Mouse (Mus musculus) bone marrow, adult 2 months (tissue): ENCODE measurements at regions not wholly inside any gene's neighbourhood (a gene's known extent, or its start where the extent isn't known, plus 50 kb on each side); places are given as distances from the start of the nearest gene placed in this dataset.

Source experiments
- H3K27ac ChIP-seq: fragments of 200-500 bp; 2 replicates; pipeline ENCODE4 v1.5.1; 2012; ENCODE audit warnings: low read depth, mild to moderate bottlenecking, control low read depth, inconsistent platforms, low read length; ENCODE audit not compliant: control insufficient read depth, poor library complexity, insufficient read depth
- H3K4me1 ChIP-seq: fragments of 200-500 bp; 2 replicates; pipeline ENCODE4 v1.6.1; 2011; ENCODE audit warnings: low read length; ENCODE audit not compliant: control insufficient read depth, insufficient read depth
- H3K4me3 ChIP-seq: fragments of 200-500 bp; replicated peaks from 2 replicates; pipeline ENCODE3; 2011; ENCODE audit warnings: mild to moderate bottlenecking, low read depth, low read length, control low read depth; ENCODE audit not compliant: control insufficient read depth
- CTCF ChIP-seq: fragments of 200-500 bp; IDR thresholded peaks from 2 replicates; pipeline ENCODE4 v1.5.1; 2011; ENCODE audit warnings: low read length, control low read depth; ENCODE audit not compliant: control insufficient read depth, insufficient read depth
- POLR2A ChIP-seq: fragments of 200-500 bp; IDR thresholded peaks from 2 replicates; pipeline ENCODE4 v1.6.1; 2011; ENCODE audit warnings: low read depth, mild to moderate bottlenecking, control low read depth, low read length, borderline replicate concordance; ENCODE audit not compliant: control insufficient read depth
- WGBS: fragments of 180-500 bp; shearing (Covaris S2); methylation state at CpG from one replicate; pipeline ENCODE4 v1.1.7; 2018; 5-methylcytosine and 5-hydroxymethylcytosine counted together

DNA sequence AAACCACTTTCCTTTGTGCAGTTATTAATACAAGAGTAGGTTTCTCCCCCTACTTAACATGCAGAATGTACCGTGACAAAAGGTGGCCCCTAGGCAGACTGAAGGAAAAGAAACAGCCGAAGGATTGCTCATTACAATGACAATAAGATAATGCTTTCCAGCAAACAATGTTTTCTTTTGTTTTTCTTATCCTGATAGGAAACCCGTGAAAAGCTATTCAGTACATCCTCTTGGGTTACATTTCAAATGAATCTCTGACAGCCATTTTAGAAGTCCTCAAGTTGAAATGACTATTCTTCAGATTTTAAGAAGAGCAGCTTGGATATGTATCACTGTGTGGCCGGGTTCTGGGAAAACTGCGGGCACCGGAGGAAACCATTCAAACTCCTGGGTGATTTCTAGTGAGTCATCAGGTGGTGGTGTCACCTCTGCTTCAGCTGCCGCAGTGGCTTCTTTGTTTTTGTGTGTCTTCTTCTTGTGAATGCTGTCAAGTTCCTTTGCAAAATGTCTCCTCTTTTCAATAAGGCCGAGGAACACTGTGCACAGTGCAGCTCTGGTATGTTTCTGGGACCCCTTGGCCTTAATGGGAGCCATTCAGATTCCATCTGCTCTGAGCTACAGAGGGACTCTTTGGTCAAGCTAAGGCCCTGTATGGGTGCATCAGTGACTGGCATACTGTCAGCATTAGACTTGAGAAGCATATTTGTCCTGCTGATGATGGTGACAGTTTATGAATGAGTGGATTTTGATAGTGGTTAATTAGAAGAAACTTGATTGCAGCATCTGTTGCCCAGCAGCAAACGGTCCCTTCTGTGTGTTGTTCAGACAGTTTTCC is 393.1 kb downstream of the Rnd3 start:
- Histone ChIP-seq H3K4me1 (no peaks in the 10 kb centered on the region), H3K27ac (no peak overlapping the region), H3K4me3 (no peak overlapping the region)
- TF ChIP-seq CTCF (no peak), POLR2A (no peak)
- 76% methylated on average over 9 of the region's 9 CpGs for WGBS

DNA sequence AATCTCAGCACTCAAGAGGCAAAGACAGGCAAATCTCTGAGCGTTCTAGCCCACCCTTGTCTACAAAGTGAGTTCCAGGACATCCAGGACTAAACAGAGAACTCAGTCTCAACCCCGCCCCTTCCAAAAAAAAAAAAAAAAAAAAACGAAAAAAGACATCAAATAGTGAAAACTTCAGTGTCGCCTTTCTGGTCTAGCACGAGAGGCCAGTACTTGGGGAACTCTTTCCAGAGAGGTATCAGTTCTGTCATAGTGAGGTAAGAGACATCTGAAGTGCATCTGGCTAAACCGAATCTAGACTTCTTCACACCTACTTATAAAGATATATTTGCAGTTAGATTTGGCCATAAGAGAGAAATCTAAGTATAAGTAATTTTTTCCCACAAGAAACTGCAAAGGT is 393.8 kb downstream of the Rnd3 start:
- 73% methylated on average over 6 of the region's 6 CpGs for WGBS

GRCm38 (mm10) chr2:50752408-50752807 is 396.5 kb downstream of the Rnd3 start:
- H3K27ac ChIP-seq, result no peak overlapping the region
- WGBS, result 82% methylated on average over 9 of the region's 9 CpGs
- no peaks in the 10 kb centered on the region for H3K4me1 ChIP-seq
- TF ChIP-seq CTCF (no peak), POLR2A (no peak)
- no peak overlapping the region for H3K4me3 ChIP-seq

More for the DNA sequence above, 393.8 kb downstream of the Rnd3 start:
- Histone ChIP-seq H3K4me3 (no peak overlapping the region), H3K4me1 (no peaks in the 10 kb centered on the region), H3K27ac (no peak overlapping the region)
- TF ChIP-seq POLR2A (no peak), CTCF (no peak)

DNA sequence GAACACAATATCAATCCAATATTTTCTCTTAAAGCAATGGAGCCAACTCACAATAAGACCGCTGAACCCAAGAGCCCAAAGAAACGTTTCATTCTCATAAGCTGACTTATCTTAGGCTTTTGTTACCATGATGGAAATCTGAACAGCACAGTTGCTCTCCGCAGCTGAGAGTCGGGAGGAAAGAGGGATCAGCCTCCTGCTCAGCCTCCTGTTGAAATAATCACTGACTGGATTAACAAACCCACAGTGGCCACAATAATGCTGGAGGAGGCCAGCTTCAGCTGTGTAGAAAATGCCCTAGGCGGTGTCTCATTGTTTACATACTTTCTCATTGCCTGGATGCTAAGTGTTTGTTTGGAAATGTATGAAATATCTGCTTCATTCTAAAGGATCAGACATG is 398.1 kb downstream of the Rnd3 start:
- no peak overlapping the region for H3K27ac ChIP-seq
- TF ChIP-seq CTCF, result no peak
- TF ChIP-seq POLR2A, result no peak
- no peak overlapping the region for H3K4me3 ChIP-seq
- 83% methylated on average over 5 of the region's 5 CpGs for WGBS
- H3K4me1 ChIP-seq, result no peaks in the 10 kb centered on the region

DNA sequence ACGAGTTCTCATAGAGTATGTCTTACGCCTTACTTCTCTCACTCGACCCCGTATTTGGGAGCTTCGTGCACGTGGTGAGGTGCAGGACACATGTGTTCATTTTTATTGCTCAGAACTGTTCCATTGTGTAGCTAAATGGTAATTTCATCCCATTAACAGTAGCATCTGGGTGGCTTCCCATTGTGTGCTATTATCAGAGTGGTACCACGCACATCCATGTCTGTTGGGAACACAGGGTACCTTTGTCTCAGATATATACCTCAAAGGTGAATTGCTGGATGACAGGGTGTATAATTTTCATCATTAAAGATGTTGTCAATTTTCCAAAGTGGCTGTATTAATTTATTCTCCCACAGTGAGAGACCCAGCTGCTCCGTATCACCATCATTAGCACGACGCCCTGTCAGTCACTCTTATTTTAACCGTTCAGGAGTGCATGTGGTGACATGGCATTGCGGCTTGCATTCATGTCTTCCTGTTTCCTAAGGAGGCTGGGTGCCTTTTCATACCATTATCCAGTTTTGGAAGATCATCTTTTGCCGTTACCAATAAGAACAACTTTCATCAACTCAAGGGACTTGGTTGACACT is 404.2 kb downstream of the Rnd3 start:
- WGBS, result 89% methylated on average over 13 of the region's 13 CpGs
- H3K4me1 ChIP-seq, result peaks cover 2% of the 10 kb centered on the region
- H3K27ac ChIP-seq, result no peak overlapping the region
- TF ChIP-seq POLR2A (no peak), CTCF (no peak)
- H3K4me3 ChIP-seq, result no peak overlapping the region

DNA sequence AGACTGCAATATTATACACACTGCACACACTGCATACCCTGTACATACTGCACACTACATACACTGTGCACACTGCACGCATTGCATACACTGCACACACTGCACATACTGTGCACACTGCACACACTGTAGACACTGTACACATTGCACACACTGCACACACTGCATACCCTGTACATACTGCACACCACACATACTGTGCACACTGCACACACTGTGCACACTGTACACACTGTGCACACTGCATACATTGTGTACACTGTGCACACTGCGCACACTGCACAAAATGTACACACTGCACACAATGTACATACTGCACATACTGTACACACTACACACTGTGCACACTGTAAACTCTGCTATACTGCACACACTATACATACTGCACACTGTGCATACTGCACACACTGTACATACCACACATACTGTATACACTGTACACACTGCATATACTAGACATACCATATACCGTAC is 405.1 kb downstream of the Rnd3 start:
- H3K4me3 ChIP-seq, result no peak overlapping the region
- no peak for TF ChIP-seq CTCF
- TF ChIP-seq POLR2A, result no peak
- no peak overlapping the region for H3K27ac ChIP-seq
- 90% methylated on average over 3 of the region's 3 CpGs for WGBS
- peaks cover 2% of the 10 kb centered on the region for H3K4me1 ChIP-seq

GRCm38 (mm10) chr2:50742421-50742820 is 406.5 kb downstream of the Rnd3 start:
- WGBS, result 67% methylated on average over 2 of the region's 2 CpGs
- Histone ChIP-seq H3K4me3 (no peak overlapping the region), H3K27ac (no peak overlapping the region), H3K4me1 (peaks cover 2% of the 10 kb centered on the region)
- no peak for TF ChIP-seq POLR2A
- no peak for TF ChIP-seq CTCF

- peaks cover 2% of the 10 kb centered on the region for H3K4me1 ChIP-seq
- no peak for TF ChIP-seq POLR2A
- no peak for TF ChIP-seq CTCF
- no peak overlapping the region for H3K27ac ChIP-seq
- no peak overlapping the region for H3K4me3 ChIP-seq
- 12% methylated on average over 2 of the region's 2 CpGs for WGBS
Measured at GRCm38 (mm10) chr2:50741337-50741736, 407.6 kb downstream of the Rnd3 start.
